Mouse (Mus musculus) stomach, embryonic 14.5 days (tissue): ENCODE measurements around the gene Galnt13. TPM values are rescaled to one million over a fixed set of nuclear protein-coding genes. Genes with fewer than 3 reads are reported as not detected.

ENCODE experiments used
- ATAC-seq: fragments of 200-750 bp; cut with Nextera tagmentation; 2 replicates; pipeline ENCODE4 v1.8.0; 2017; ENCODE audit warnings: low read depth, moderate TSS enrichment; ENCODE audit not compliant: insufficient number of reproducible peaks, insufficient read depth, low FRiP score
- H3K27ac ChIP-seq: fragments of 300-500 bp; sonication (generic); 2 replicates; pipeline ENCODE4 v1.5.1; 2014; ENCODE audit warnings: mild to moderate bottlenecking, low read length, moderate library complexity, mixed read lengths
- H3K27me3 ChIP-seq: fragments of 300-500 bp; sonication (generic); 2 replicates; pipeline ENCODE4 v1.6.1; 2014; ENCODE audit warnings: low read length, control low read depth, mixed read lengths; ENCODE audit not compliant: control insufficient read depth, insufficient read depth
- H3K36me3 ChIP-seq: fragments of 300-500 bp; sonication (generic); 2 replicates; pipeline ENCODE4 v1.6.1; 2014; ENCODE audit warnings: mild to moderate bottlenecking, control low read depth, low read length, moderate library complexity, mixed read lengths; ENCODE audit not compliant: control insufficient read depth, insufficient read depth
- H3K4me1 ChIP-seq: fragments of 300-500 bp; sonication (generic); 2 replicates; pipeline ENCODE4 v1.6.1; 2014; ENCODE audit warnings: low read length, control low read depth, mixed read lengths; ENCODE audit not compliant: control insufficient read depth, insufficient read depth
- H3K4me2 ChIP-seq: fragments of 300-500 bp; sonication (generic); replicated peaks from 2 replicates; pipeline ENCODE4 v1.6.1; 2014; ENCODE audit warnings: low read depth, low read length, control low read depth
- H3K4me3 ChIP-seq: fragments of 300-500 bp; sonication (generic); 2 replicates; pipeline ENCODE4 v1.5.1; 2014; ENCODE audit warnings: low read depth, low read length, control low read depth
- H3K9ac ChIP-seq: fragments of 300-500 bp; sonication (generic); replicated peaks from 2 replicates; pipeline ENCODE4 v1.6.1; 2014; ENCODE audit warnings: low read depth, mild to moderate bottlenecking, control low read depth, low read length, moderate library complexity, mixed read lengths
- H3K9me3 ChIP-seq: fragments of 300-500 bp; sonication (generic); 2 replicates; pipeline ENCODE4 v1.6.1; 2016; ENCODE audit warnings: low read depth, low read length, control low read depth; ENCODE audit not compliant: control insufficient read depth
- WGBS: fragments of 180-500 bp; shearing (Covaris S2); extraction: QIAGEN DNeasy Blood & Tissue Kit; methylation state at CpG from one replicate; pipeline ENCODE4 v1.1.7; 2014; 5-methylcytosine and 5-hydroxymethylcytosine counted together
- polyA plus RNA-seq: library from polyadenylated mRNA; unstranded; fragments of >200 nt; fragmentation: Nextera tagmentation; extraction: Ambion mirVana; gene quantifications from 2 replicates; pipeline ENCODE4 v1.2.1, GENCODE M21; 2014

The Galnt13 gene
- 0.42 and 0.62 TPM in 2 replicates for polyA plus RNA-seq

DNA sequence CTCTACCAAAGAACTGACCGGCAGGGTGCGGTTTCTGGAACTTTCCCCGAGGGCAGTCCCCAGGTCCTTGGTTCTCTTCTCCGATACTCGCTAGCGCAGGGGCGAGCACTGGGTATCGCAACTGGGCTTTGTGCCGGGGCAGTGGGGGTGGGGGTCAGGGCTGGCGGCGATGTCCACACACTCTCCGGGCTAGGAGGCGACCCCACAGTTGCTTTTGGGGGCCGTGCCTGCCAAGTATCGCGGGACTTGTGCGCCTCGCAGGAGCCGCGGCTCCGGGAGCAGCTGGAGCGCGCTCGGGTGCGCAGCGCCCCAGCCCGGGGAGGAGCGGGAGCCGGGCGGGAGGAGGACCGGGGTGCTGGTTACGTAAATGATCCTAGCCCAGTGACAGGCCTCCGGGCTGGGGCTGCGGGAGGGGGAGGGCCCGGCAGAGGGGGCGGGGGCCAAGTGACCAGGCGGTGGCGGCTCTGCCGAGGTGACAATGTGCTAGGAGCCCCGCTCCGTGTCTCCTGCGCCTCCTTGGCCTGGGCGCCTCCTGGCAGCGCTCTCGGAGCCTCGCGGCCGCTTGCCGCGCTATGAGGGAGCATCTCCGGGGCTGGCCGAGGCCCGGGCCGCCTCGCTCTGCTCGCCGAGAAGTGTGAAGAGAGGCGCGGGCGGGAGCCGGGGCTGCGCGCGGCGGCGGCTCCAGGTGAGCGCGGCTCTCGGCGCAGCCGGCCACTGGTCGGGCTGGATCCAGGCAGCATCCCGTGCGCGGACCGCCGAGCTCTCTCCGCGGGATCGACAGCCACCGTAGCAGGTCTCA is at the start of gene Galnt13:
Galnt13 (plus strand) TSS at position 381 of the 799 bp plus-strand sequence.
- Histone ChIP-seq H3K9ac (no peak within 1 kb of the TSS), H3K4me2 (peak within 1 kb of the TSS; percentile 91), H3K36me3 (no peaks in the 10 kb centered on the region), H3K27me3 (peaks cover 17% of the 10 kb centered on the region), H3K4me1 (no peaks in the 10 kb centered on the region), H3K27ac (no peak within 1 kb of the TSS), H3K4me3 (peak within 1 kb of the TSS; percentile 51), H3K9me3 (no peaks in the 10 kb centered on the region)
- 0% methylated on average over 69 of the region's 81 CpGs for WGBS
- peak; percentile 73; the same call in 1 of the 2 replicates for ATAC-seq

- no peaks in the 10 kb centered on the region for H3K36me3 ChIP-seq
- H3K27ac ChIP-seq: no peak overlapping the region
- H3K4me2 ChIP-seq: no peak overlapping the region
- H3K27me3 ChIP-seq: peaks cover 5% of the 10 kb centered on the region
- H3K4me1 ChIP-seq: no peaks in the 10 kb centered on the region
- H3K4me3 ChIP-seq: no peak overlapping the region
- H3K9ac ChIP-seq: no peak overlapping the region
- H3K9me3 ChIP-seq: no peaks in the 10 kb centered on the region
- ATAC-seq: no peak
- 35% methylated on average over 2 of the region's 2 CpGs for WGBS
Observed at GRCm38 (mm10) chr2:54431060-54431459, 5.1 kb upstream of the Galnt13 start.

DNA sequence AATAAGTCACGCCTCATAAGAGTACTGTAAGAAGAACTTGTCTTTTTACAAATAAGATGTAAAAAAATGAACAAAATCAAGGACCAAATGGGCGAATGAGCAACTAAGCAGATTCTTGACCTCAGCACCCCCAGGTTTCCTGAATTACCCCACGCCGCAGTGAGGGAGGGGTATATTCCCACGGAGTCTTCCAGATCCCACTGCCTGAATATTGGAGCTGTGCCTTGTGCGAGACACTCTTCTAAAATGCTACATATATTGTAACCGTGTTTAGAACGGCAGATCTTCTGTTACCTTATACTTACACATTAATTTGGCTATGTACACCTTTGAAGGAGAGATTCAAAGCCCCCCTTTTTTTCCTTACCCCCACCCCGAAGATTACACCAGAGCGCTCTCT is 737 bp upstream of the Galnt13 start:
- peak; percentile 39; the same call in 1 of the 2 replicates for ATAC-seq
- Histone ChIP-seq H3K4me3 (peak overlapping the region; percentile 51), H3K27ac (no peak overlapping the region), H3K4me1 (no peaks in the 10 kb centered on the region), H3K9ac (no peak overlapping the region), H3K9me3 (no peaks in the 10 kb centered on the region), H3K4me2 (peak overlapping the region; percentile 91), H3K36me3 (no peaks in the 10 kb centered on the region), H3K27me3 (peaks cover 17% of the 10 kb centered on the region)
- 38% methylated on average over 10 of the region's 10 CpGs for WGBS

DNA sequence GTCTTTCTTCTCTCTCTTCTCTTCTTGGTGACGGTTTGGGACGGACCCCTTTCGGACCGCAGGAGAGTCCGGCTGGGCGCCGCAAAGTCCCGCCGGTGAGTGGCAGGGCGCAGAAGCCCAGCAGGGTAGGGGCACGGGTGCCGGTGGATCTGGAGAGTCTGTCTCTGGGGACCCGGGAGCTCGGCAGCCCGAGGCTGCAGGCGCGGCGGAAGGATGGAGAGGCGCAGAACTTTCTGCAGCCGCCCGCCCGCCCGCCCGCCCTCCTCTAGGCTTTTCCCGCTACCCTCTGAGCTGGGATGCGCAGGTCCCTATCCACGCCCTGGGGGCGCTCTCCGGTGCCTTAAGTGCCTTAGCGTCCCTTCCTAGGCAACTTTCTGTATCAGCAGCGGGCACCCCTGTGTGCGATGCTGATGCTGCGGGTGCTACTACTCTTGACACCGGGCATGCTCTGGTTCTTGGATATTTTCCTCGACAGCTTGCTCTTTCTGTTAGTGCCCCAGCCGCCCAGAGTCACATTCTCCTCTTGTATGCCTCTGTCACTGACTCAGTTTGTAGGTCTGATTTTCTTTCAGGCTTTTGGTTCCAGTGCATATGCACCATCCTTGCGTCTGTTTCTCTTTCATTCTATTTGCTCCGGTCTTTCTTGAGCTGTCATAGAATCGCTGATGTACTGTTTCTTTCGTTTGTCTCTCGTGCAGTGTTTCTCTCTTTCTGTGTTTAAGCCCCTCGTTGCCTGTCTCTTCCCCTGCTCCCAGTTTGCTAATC is 801 bp downstream of the Galnt13 start:
- no peak overlapping the region for H3K9ac ChIP-seq
- H3K4me1 ChIP-seq: no peaks in the 10 kb centered on the region
- H3K27ac ChIP-seq: no peak overlapping the region

DNA sequence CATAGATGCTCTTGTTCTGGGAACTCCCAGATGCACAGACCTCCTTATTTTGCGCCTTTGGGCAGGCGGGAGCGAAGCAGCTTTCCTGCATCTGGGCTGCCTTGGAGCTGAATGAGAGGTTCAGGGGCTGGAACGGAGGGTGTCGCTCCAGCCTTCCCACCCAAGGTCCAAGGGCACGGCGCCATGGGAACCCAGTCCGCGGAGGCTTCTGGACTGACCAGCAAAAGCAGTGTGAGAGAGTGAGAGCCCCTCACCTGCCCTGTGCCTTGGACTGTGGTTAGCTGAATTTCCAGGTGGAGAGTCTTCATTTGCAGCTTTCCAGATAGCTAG is 1.3 kb downstream of the Galnt13 start:
- no peaks in the 10 kb centered on the region for H3K36me3 ChIP-seq
- no peaks in the 10 kb centered on the region for H3K9me3 ChIP-seq
- no peaks in the 10 kb centered on the region for H3K4me1 ChIP-seq
- H3K4me2 ChIP-seq: peak overlapping the region; percentile 91
- no peak overlapping the region for H3K9ac ChIP-seq
- peak overlapping the region; percentile 51; the same call in 1 of the 2 replicates for H3K4me3 ChIP-seq
- H3K27ac ChIP-seq: no peak overlapping the region
- H3K27me3 ChIP-seq: peaks cover 17% of the 10 kb centered on the region
- ATAC-seq: no peak
- 5% methylated on average over 9 of the region's 9 CpGs for WGBS

More for the DNA sequence above, 801 bp downstream of the Galnt13 start:
- H3K27me3 ChIP-seq: peaks cover 17% of the 10 kb centered on the region
- no peaks in the 10 kb centered on the region for H3K36me3 ChIP-seq
- peak overlapping the region; percentile 91 for H3K4me2 ChIP-seq
- peak; percentile 21; the same call in 1 of the 2 replicates for ATAC-seq
- peak overlapping the region; percentile 51 for H3K4me3 ChIP-seq
- WGBS: 3% methylated on average over 31 of the region's 42 CpGs
- no peaks in the 10 kb centered on the region for H3K9me3 ChIP-seq

DNA sequence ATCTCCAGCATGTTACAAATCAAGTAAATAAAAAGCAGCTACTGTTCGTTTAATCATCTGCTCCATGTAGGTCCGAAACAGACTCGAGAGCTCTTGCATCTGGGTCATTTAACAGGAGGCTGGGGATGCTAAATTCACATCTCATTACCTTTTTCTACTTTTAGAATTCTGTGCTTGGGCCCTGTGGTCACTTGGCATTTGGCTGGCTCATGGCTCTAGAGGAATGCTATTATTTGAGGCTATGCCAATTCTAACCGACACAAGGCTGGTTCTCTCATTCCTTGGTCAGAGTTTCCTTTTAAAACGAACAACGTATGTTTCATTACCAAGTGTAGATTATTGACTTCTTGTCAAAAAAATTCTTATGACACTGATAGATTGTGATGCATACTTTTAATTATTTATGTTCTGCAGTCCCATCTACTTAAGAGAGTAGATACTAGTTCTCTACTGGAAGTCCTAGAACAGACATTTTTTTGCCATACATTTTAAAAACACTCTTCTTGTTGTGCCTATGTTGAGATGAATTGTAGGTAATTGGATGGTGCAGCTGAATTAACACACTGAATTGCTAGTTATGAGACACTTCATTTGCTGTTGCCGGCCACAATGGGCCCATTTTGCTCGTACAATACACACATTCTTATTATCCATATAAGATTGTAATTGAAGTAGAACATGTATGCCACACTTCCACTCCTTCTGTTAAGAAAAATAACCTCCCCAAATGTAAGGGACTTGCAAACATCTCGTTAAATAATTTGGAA is 6.8 kb downstream of the Galnt13 start:
- ATAC-seq: no peak
- Histone ChIP-seq H3K4me3 (no peak overlapping the region), H3K4me1 (no peaks in the 10 kb centered on the region), H3K36me3 (no peaks in the 10 kb centered on the region), H3K9me3 (no peaks in the 10 kb centered on the region), H3K4me2 (no peak overlapping the region), H3K27me3 (peaks cover 5% of the 10 kb centered on the region; the same call in 1 of the 2 replicates), H3K27ac (no peak overlapping the region), H3K9ac (no peak overlapping the region)
- WGBS: 77% methylated on average over 9 of the region's 9 CpGs

DNA sequence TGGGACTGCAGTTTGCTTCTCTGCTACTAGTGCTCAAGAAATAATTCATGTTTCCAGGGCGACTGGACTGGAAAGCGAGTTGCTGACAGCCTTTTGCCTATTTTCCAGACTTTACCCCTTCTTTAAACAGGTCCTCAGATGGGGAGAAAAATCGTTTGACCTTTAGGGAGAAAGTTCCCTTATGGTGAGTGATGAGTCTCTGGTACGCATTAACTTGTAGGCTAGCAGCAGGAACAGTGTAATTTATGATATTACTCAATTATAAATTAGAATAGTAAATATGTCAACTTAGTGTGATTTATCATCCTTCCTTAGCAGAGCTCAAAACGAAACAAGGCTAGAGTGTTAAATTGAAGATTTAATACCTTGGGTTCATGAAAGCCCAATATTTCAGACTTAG is 47.3 kb downstream of the Galnt13 start:
- no peak overlapping the region for H3K4me2 ChIP-seq
- no peak overlapping the region for H3K27ac ChIP-seq
- no peaks in the 10 kb centered on the region for H3K9me3 ChIP-seq
- no peaks in the 10 kb centered on the region for H3K36me3 ChIP-seq
- no peak for ATAC-seq
- no peaks in the 10 kb centered on the region for H3K27me3 ChIP-seq
- no peaks in the 10 kb centered on the region for H3K4me1 ChIP-seq
- H3K4me3 ChIP-seq: no peak overlapping the region
- no peak overlapping the region for H3K9ac ChIP-seq
- WGBS: 27% methylated on average over 5 of the region's 5 CpGs

DNA sequence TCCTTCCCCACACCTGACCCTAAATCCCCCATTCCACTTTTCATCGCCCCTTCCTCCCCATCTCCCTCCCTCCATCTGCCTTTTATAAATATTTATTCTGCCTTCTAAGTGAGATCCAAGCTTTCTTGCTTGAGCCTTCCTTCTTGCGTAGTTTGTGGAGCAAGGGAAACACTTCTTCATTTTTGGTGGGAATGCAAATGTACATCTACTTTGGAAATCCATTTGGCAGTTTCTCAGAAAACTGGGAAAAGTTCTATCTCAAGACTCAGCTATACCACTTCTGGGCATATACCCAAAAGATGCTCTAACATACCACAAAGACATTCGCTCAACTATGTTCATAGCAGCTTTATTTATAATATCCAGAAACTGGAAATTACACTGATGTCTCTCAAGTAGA is 86.9 kb downstream of the Galnt13 start:
- WGBS: 58% methylated on average over 3 of the region's 3 CpGs
- no peaks in the 10 kb centered on the region for H3K27me3 ChIP-seq
- H3K9ac ChIP-seq: no peak overlapping the region
- no peak for ATAC-seq
- no peak overlapping the region for H3K27ac ChIP-seq
- no peaks in the 10 kb centered on the region for H3K36me3 ChIP-seq
- no peaks in the 10 kb centered on the region for H3K9me3 ChIP-seq
- H3K4me2 ChIP-seq: no peak overlapping the region
- no peak overlapping the region for H3K4me3 ChIP-seq
- H3K4me1 ChIP-seq: no peaks in the 10 kb centered on the region
